Mouse (Mus musculus) ES-Bruce4 (cell line): ENCODE measurements at regions not wholly inside any gene's neighbourhood (a gene's known extent, or its start where the extent isn't known, plus 50 kb on each side); places are given as distances from the start of the nearest gene placed in this dataset.

ENCODE experiments used
- CTCF ChIP-seq: IDR thresholded peaks from one replicate; pipeline ENCODE4 v1.8.1; 2011; ENCODE audit warnings: low read depth, low read length
- POLR2A ChIP-seq: IDR thresholded peaks from one replicate; pipeline ENCODE4 v1.8.1; 2011; ENCODE audit warnings: low read length; ENCODE audit not compliant: insufficient read depth

DNA sequence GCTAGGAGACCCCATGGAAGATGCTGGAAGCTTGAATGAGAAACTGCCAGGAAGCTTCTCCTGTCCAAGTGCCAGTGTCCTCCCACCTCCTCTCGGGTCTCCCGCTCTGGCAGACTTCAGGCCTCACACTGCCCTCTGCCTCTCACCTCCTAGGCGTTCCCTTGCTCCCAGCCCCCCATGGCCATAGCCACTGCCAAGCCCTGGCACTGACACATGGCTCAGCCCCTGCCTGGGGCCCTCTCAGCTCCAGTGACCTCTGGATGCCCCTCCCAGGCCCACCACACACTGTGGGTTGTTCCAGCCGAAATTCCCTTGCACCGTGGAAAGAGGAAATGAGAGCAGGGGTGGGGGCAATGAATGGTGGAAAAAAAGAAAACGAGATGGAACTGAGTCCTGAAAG, 227.3 kb downstream of the Cyp26b1 start:
- TF ChIP-seq CTCF (no peak), POLR2A (no peak)
